Mouse (Mus musculus): ENCODE results near the gene Irf2bpl. TPM values are rescaled to one million over a fixed set of nuclear protein-coding genes. Genes with fewer than 3 reads are reported as not detected.

The Irf2bpl gene
- polyA plus RNA-seq, 1 experiment from 2014 or later, result 40.1 TPM

- Histone ChIP-seq H3K27me3 (no peaks in the 10 kb centered on the region), H3K4me3 (no peak overlapping the region), H3K27ac (peak overlapping the region; percentile 96), H3K9ac (peak overlapping the region; percentile 31; the same call in 1 of the 2 replicates), H3K9me3 (replicated peaks) (no peaks in the 10 kb centered on the region), H3K36me3 (no peaks in the 10 kb centered on the region), H3K4me1 (replicated peaks) (peaks cover 74% of the 10 kb centered on the region), H3K4me2 (peak overlapping the region; percentile 27; the same call in 1 of the 2 replicates)
- WGBS, result 21% methylated on average over 6 of the region's 6 CpGs
- ATAC-seq (replicated peaks; ENCODE audit: insufficient number of reproducible peaks, insufficient read depth, low FRiP score, low read depth), result peak; percentile 79
These were observed 50.7 kb downstream of the Irf2bpl start for GRCm38 (mm10) chr12:86833711-86834415.

GRCm38 (mm10) chr12:86832551-86833182 lies 51.9 kb downstream of the Irf2bpl start:
- Histone ChIP-seq H3K4me2 (peak overlapping the region; percentile 60), H3K36me3 (no peaks in the 10 kb centered on the region), H3K4me1 (replicated peaks) (peaks cover 63% of the 10 kb centered on the region), H3K9me3 (replicated peaks) (no peaks in the 10 kb centered on the region), H3K27me3 (no peaks in the 10 kb centered on the region), H3K9ac (peak overlapping the region; percentile 54), H3K27ac (peak overlapping the region; percentile 96), H3K4me3 (peak overlapping the region; percentile 16; the same call in 1 of the 2 replicates)
- ATAC-seq (replicated peaks; ENCODE audit: insufficient number of reproducible peaks, insufficient read depth, low FRiP score, low read depth), result no peak
- WGBS, result 38% methylated on average over 11 of the region's 11 CpGs

GRCm38 (mm10) chr12:86831591-86832550 lies 52.7 kb downstream of the Irf2bpl start:
- peak; percentile 9; the same call in 1 of the 2 replicates for ATAC-seq (replicated peaks; ENCODE audit: insufficient number of reproducible peaks, insufficient read depth, low FRiP score, low read depth)

More at GRCm38 (mm10) chr12:86831591-86832550, 52.7 kb downstream of the Irf2bpl start:
- Histone ChIP-seq H3K27me3 (no peaks in the 10 kb centered on the region), H3K9me3 (replicated peaks) (no peaks in the 10 kb centered on the region), H3K9ac (peak overlapping the region; percentile 54), H3K4me3 (peak overlapping the region; percentile 16), H3K4me1 (replicated peaks) (peaks cover 66% of the 10 kb centered on the region), H3K36me3 (no peaks in the 10 kb centered on the region), H3K4me2 (peak overlapping the region; percentile 60), H3K27ac (peak overlapping the region; percentile 96)
- 22% methylated on average over 32 of the region's 32 CpGs for WGBS

Other genes with a start within 250 kb of the Irf2bpl start
- 11.0 and 11.9 TPM in 2 replicates for gene Vash1, start 206.1 kb downstream of the Irf2bpl start, polyA plus RNA-seq (2015; fragmentation: Nextera tagmentation; extraction: Ambion mirVana)
- 7.2 and 9.0 TPM in 2 replicates for gene Angel1, start 158.3 kb downstream of the Irf2bpl start, polyA plus RNA-seq (2015; fragmentation: Nextera tagmentation; extraction: Ambion mirVana)
- gene Lrrc74a, start 150.4 kb downstream of the Irf2bpl start, polyA plus RNA-seq (2015; fragmentation: Nextera tagmentation; extraction: Ambion mirVana), result not detected in 2 replicates
- 18.7 and 23.4 TPM in 2 replicates for gene Cipc, start 62.2 kb upstream of the Irf2bpl start, polyA plus RNA-seq (2015; fragmentation: Nextera tagmentation; extraction: Ambion mirVana)
- gene Zdhhc22, start 105.6 kb upstream of the Irf2bpl start, polyA plus RNA-seq (2015; fragmentation: Nextera tagmentation; extraction: Ambion mirVana), result 0.06 TPM in 1 of 2 replicates, not detected in the other
- gene Tmem63c, start 136.5 kb upstream of the Irf2bpl start, polyA plus RNA-seq (2015; fragmentation: Nextera tagmentation; extraction: Ambion mirVana), result 0.05 and 0.10 TPM in 2 replicates
- gene Ngb, start 217.7 kb upstream of the Irf2bpl start, polyA plus RNA-seq (2015; fragmentation: Nextera tagmentation; extraction: Ambion mirVana), result 0.31 and 0.56 TPM in 2 replicates

All from heart, embryonic 15.5 days (tissue).